Mouse (Mus musculus): ENCODE data around the gene Smurf2. TPM values are rescaled to one million over a fixed set of nuclear protein-coding genes. Genes with fewer than 3 reads are reported as not detected.
"Not testable (repeated sequence)": the region's sequence is repeated elsewhere in the genome, so short reads cannot be mapped to it uniquely, and the experiment has no call there.

Smurf2 gene
- polyA plus RNA-seq, 1 experiment from 2014 or later, result 17.4 TPM

- Histone ChIP-seq H3K27ac (no peak overlapping the region), H3K9me3 (peaks cover 6% of the 10 kb centered on the region; the same call in 1 of the 2 replicates), H3K4me2 (replicated peaks) (no peak overlapping the region), H3K36me3 (peaks cover 57% of the 10 kb centered on the region), H3K9ac (replicated peaks) (no peak overlapping the region), H3K4me1 (replicated peaks) (peaks cover 11% of the 10 kb centered on the region), H3K27me3 (no peaks in the 10 kb centered on the region), H3K4me3 (replicated peaks) (no peak overlapping the region)
- no peak for ATAC-seq
- 70% methylated on average over 4 of the region's 4 CpGs for WGBS
These were observed 126.7 kb downstream of the Smurf2 start for GRCm38 (mm10) chr11:106793846-106794245.

- Histone ChIP-seq H3K27ac (peak overlapping the region; percentile 99), H3K4me2 (replicated peaks) (peak overlapping the region; percentile 76), H3K4me1 (replicated peaks) (peaks cover 32% of the 10 kb centered on the region), H3K9ac (replicated peaks) (peak overlapping the region; percentile 100), H3K4me3 (replicated peaks) (peak overlapping the region; percentile 98), H3K9me3 (no peaks in the 10 kb centered on the region), H3K27me3 (no peaks in the 10 kb centered on the region), H3K36me3 (peaks cover 36% of the 10 kb centered on the region)
- under 1% methylated on average over 6 of the region's 6 CpGs for WGBS
- ATAC-seq, result peak; percentile 12; the same call in 1 of the 2 replicates
These were observed 130.9 kb downstream of the Smurf2 start for GRCm38 (mm10) chr11:106789649-106790048.

- WGBS, result under 1% methylated on average over 58 of the region's 58 CpGs
- peak within 1 kb of the TSS; percentile 99 for H3K27ac ChIP-seq
- no peaks in the 10 kb centered on the region for H3K9me3 ChIP-seq
- no peaks in the 10 kb centered on the region for H3K27me3 ChIP-seq
- ATAC-seq, result peak; percentile 91
- peaks cover 36% of the 10 kb centered on the region for H3K4me1 ChIP-seq (replicated peaks)
- H3K9ac ChIP-seq (replicated peaks), result peak within 1 kb of the TSS; percentile 100
- peak within 1 kb of the TSS; percentile 98 for H3K4me3 ChIP-seq (replicated peaks)
- H3K36me3 ChIP-seq, result peaks cover 37% of the 10 kb centered on the region
- peak within 1 kb of the TSS; percentile 76 for H3K4me2 ChIP-seq (replicated peaks)
These were observed 131.6 kb downstream of the Smurf2 start, which contains the start of the genes Ddx5 and Cep95 for GRCm38 (mm10) chr11:106788775-106789459. Gene Ddx5 (minus strand): TSS chr11:106789185. Gene Cep95 (plus strand): TSS chr11:106789252.

- Histone ChIP-seq H3K27ac (peak overlapping the region; percentile 99), H3K27me3 (no peaks in the 10 kb centered on the region), H3K4me2 (replicated peaks) (peak overlapping the region; percentile 76), H3K9ac (replicated peaks) (peak overlapping the region; percentile 100), H3K4me3 (replicated peaks) (peak overlapping the region; percentile 98), H3K36me3 (peaks cover 39% of the 10 kb centered on the region), H3K9me3 (no peaks in the 10 kb centered on the region), H3K4me1 (replicated peaks) (peaks cover 36% of the 10 kb centered on the region)
- ATAC-seq, result peak; percentile 59
- under 1% methylated on average over 74 of the region's 79 CpGs for WGBS
These were observed 132.3 kb downstream of the Smurf2 start for GRCm38 (mm10) chr11:106788026-106788774.

GRCm38 (mm10) chr11:106787131-106788025, 133.1 kb downstream of the Smurf2 start:
- under 1% methylated on average over 61 of the region's 65 CpGs for WGBS
- H3K4me2 ChIP-seq (replicated peaks), result peak overlapping the region; percentile 60
- H3K27me3 ChIP-seq, result no peaks in the 10 kb centered on the region
- peak overlapping the region; percentile 98 for H3K4me3 ChIP-seq (replicated peaks)
- peaks cover 39% of the 10 kb centered on the region for H3K36me3 ChIP-seq
- peak overlapping the region; percentile 100 for H3K9ac ChIP-seq (replicated peaks)
- peak overlapping the region; percentile 99 for H3K27ac ChIP-seq
- peak; percentile 21 for ATAC-seq
- peaks cover 40% of the 10 kb centered on the region for H3K4me1 ChIP-seq (replicated peaks)
- no peaks in the 10 kb centered on the region for H3K9me3 ChIP-seq

- H3K27ac ChIP-seq, result no peak overlapping the region
- no peaks in the 10 kb centered on the region for H3K27me3 ChIP-seq
- peak overlapping the region; percentile 98 for H3K4me3 ChIP-seq (replicated peaks)
- WGBS, result 78% methylated on average over 1 of the region's 1 CpGs
- peaks cover 37% of the 10 kb centered on the region for H3K4me1 ChIP-seq (replicated peaks)
- peaks cover 56% of the 10 kb centered on the region for H3K36me3 ChIP-seq
- H3K4me2 ChIP-seq (replicated peaks), result peak overlapping the region; percentile 60
- no peaks in the 10 kb centered on the region for H3K9me3 ChIP-seq
- no peak for ATAC-seq
- no peak overlapping the region for H3K9ac ChIP-seq (replicated peaks)
These were observed 135.5 kb downstream of the Smurf2 start for GRCm38 (mm10) chr11:106785043-106785442.

GRCm38 (mm10) chr11:106784476-106784875, 136.0 kb downstream of the Smurf2 start:
- no peak for ATAC-seq
- 92% methylated on average over 2 of the region's 2 CpGs for WGBS
- no peak overlapping the region for H3K9ac ChIP-seq (replicated peaks)
- H3K27ac ChIP-seq, result no peak overlapping the region
- no peaks in the 10 kb centered on the region for H3K27me3 ChIP-seq
- no peak overlapping the region for H3K4me2 ChIP-seq (replicated peaks)
- H3K4me3 ChIP-seq (replicated peaks), result no peak overlapping the region
- H3K4me1 ChIP-seq (replicated peaks), result peaks cover 36% of the 10 kb centered on the region
- peaks cover 60% of the 10 kb centered on the region for H3K36me3 ChIP-seq
- no peaks in the 10 kb centered on the region for H3K9me3 ChIP-seq

- no peak for ATAC-seq
- no peaks in the 10 kb centered on the region for H3K9me3 ChIP-seq
- H3K4me3 ChIP-seq (replicated peaks), result no peak overlapping the region
- no peak overlapping the region for H3K27ac ChIP-seq
- WGBS, result 85% methylated on average over 9 of the region's 9 CpGs
- no peaks in the 10 kb centered on the region for H3K27me3 ChIP-seq
- H3K36me3 ChIP-seq, result peaks cover 60% of the 10 kb centered on the region
- no peak overlapping the region for H3K4me2 ChIP-seq (replicated peaks)
- H3K9ac ChIP-seq (replicated peaks), result no peak overlapping the region
- H3K4me1 ChIP-seq (replicated peaks), result peaks cover 38% of the 10 kb centered on the region
These were observed 137.4 kb downstream of the Smurf2 start for GRCm38 (mm10) chr11:106782841-106783764.

- H3K27me3 ChIP-seq; H3K4me2 ChIP-seq (replicated peaks); H3K9me3 ChIP-seq; ATAC-seq; H3K4me3 ChIP-seq (replicated peaks); H3K9ac ChIP-seq (replicated peaks); H3K27ac ChIP-seq: not testable (repeated sequence)
- Histone ChIP-seq H3K4me1 (replicated peaks) (peaks cover 45% of the 10 kb centered on the region), H3K36me3 (peaks cover 60% of the 10 kb centered on the region)
- WGBS, result 95% methylated on average over 7 of the region's 7 CpGs
These were observed 138.2 kb downstream of the Smurf2 start for GRCm38 (mm10) chr11:106782271-106782670.

GRCm38 (mm10) chr11:106780590-106781220, 139.8 kb downstream of the Smurf2 start:
- Histone ChIP-seq H3K9me3 (no peaks in the 10 kb centered on the region), H3K27me3 (no peaks in the 10 kb centered on the region), H3K4me2 (replicated peaks) (no peak overlapping the region), H3K4me1 (replicated peaks) (peaks cover 35% of the 10 kb centered on the region), H3K27ac (no peak overlapping the region), H3K36me3 (peaks cover 62% of the 10 kb centered on the region), H3K9ac (replicated peaks) (no peak overlapping the region), H3K4me3 (replicated peaks) (no peak overlapping the region)
- WGBS, result 81% methylated on average over 6 of the region's 6 CpGs
- ATAC-seq, result no peak
